Mouse (Mus musculus) small intestine, adult 2 months (tissue): ENCODE data around the gene Crygc.

Experiments
- CTCF ChIP-seq: fragments of 200-500 bp; IDR thresholded peaks from 2 replicates; pipeline ENCODE4 v1.5.1; 2012; ENCODE audit warnings: low read depth, mild to moderate bottlenecking, control low read depth, inconsistent platforms, low read length, moderate library complexity, mixed read lengths; ENCODE audit not compliant: insufficient replicate concordance, insufficient read length; ENCODE audit errors: extremely low read depth
- POLR2A ChIP-seq: fragments of 200-500 bp; IDR thresholded peaks from 2 replicates; pipeline ENCODE4 v1.6.1; 2012; ENCODE audit warnings: low read depth, mild to moderate bottlenecking, control low read depth, inconsistent platforms, low read length, moderate library complexity

- TF ChIP-seq CTCF = no peak
- no peak for TF ChIP-seq POLR2A
Observed at GRCm38 (mm10) chr1:65064201-65064600, 9.3 kb downstream of the Crygc start.
